Mouse (Mus musculus) erythroid progenitor cell, adult 5-6 weeks (primary cell): ENCODE results near the gene Serpinb2. TPM values are rescaled to one million over a fixed set of nuclear protein-coding genes. Genes with fewer than 3 reads are reported as not detected.

Experiments
- ATAC-seq: replicated peaks from 2 replicates; pipeline ENCODE4 v1.8.0; 2016; ENCODE audit warnings: moderate number of reproducible peaks, mild to moderate bottlenecking, moderate TSS enrichment, inconsistent platforms; ENCODE audit not compliant: poor library complexity, low FRiP score, severe bottlenecking
- total RNA-seq, 2 experiments: library from RNA; stranded (forward) in 1 of 2; stranded (reverse) in 1 of 2; fragments of 150-400 nt in 1 of 2; fragments of 186-747, 209-891 nt in 1 of 2; gene quantifications; 2 replicates each; pipeline versions ENCODE4 v1.2.3 to v1.2.4; 2015 to 2017; ENCODE audit warnings: low replicate concordance in 2 of 2

The Serpinb2 gene
- total RNA-seq (2015; ENCODE audit: low replicate concordance) (2.5 TPM in 1 of 2 replicates, not detected in the other), total RNA-seq (2017; ENCODE audit: low replicate concordance) (0.39 TPM in 1 of 2 replicates, not detected in the other)

GRCm38 (mm10) chr1:107511252-107511651, at the start of gene Serpinb2:
TSS of gene Serpinb2 (plus strand) at chr1:107511423.
- no peak for ATAC-seq

DNA sequence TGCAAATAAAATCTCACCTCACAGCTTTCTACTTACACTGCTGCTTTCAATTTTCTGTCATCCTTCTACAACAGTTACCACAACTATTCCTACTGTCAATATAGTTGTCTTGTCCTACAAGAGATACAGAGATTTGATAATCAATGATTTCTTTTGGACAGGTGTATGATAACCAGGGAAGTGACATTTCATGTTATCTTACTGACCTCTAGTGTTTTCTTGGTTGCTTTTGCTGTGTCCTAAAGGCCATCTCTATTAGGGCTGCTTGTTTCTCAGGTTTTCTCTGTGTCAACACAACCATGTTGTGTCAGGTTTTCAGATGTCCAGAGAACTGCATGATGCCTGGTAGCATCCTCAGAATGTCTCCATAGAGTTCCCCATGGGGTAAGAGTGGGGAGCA, 31.3 kb upstream of the Serpinb2 start:
- no peak for ATAC-seq

GRCm38 (mm10) chr1:107481452-107481851, 29.8 kb upstream of the Serpinb2 start:
- ATAC-seq: 0 out of 2 replicates have a peak, but pooled peaks have one; percentile 52

- no peak for ATAC-seq
Measured at GRCm38 (mm10) chr1:107489577-107489976, 21.6 kb upstream of the Serpinb2 start.

DNA sequence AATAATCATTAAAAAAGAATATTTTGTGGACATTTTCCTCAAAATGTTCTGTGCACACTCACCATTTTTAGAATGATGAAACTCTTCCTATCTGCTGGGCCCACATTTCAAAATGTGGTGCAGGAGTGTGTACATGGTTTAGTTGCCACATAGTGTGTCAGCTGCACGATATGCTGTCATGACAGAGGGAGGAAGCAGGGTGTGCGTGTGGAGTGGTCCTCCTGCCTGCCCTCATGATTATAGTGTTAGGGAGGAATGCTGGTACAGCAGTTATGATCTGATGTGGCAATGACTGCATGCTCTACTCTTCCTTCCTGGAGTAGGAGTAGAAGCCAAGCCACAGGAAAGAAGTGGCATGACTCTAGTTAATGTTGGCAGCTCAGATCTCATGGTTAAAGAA, 14.4 kb upstream of the Serpinb2 start:
- ATAC-seq: no peak

GRCm38 (mm10) chr1:107502025-107502424, 9.2 kb upstream of the Serpinb2 start:
- ATAC-seq: no peak

DNA sequence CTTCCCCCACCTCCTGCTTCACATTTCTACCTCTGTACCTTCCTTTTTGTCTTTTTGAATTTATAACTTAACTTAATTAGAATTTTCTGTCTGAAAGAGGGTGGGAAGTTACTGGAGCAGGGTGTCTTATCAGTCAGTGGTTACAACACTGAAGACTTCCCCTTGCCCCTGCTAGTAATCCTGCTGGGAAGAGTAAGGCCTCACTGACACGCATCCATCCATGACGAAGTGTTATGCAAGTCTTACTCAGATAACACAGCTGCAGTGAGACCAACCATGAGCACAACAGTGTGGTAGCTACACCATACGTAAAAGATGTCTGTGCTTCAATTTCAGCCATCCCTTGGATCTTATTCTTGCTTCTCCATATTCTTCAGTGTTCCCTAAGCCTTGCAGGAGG, 7.9 kb upstream of the Serpinb2 start:
- no peak for ATAC-seq

- ATAC-seq: no peak
Measured at GRCm38 (mm10) chr1:107505898-107506562, 5.2 kb upstream of the Serpinb2 start.

DNA sequence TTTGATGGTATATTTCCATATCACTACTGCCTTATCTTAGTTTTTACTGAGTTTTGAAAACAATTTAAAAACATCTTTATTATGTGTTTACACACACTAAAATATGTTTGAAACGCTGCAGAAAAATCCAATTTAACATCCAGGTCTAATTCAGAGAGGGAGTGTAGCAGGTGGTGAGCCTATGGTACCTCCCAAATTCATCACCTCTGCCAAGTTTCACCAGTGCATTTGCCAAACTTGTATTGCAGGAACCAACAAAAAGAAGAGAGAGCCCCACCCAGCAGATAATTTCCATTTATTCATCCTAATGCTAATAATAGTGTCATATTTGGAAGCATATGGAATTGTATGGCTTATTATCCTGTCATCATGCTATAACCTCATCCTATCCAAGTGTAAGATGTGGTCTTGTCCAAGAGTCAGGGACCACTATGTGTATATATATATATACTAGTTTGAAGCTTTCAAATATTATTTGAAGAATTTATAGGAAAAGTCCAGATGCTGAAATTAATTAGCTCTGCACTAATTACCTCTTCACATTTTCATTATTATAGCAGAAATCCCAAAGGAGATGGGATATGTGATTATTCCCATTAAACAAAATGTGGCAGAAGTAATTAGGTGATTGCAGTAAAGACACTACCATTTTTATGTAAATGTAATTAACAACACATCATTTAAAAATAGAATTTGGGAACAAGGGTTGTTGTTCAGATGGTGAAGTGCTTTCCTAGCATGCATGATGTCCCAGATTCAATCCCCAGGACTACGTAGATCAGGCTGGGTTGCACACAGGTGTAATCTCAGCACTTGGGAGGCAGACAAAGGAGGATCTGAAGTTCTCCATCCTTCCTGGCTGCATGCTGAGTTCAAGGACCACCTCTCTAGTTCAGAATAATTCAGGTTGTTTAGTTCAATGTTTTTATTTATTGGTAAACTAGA, 1.2 kb downstream of the Serpinb2 start:
- no peak for ATAC-seq

DNA sequence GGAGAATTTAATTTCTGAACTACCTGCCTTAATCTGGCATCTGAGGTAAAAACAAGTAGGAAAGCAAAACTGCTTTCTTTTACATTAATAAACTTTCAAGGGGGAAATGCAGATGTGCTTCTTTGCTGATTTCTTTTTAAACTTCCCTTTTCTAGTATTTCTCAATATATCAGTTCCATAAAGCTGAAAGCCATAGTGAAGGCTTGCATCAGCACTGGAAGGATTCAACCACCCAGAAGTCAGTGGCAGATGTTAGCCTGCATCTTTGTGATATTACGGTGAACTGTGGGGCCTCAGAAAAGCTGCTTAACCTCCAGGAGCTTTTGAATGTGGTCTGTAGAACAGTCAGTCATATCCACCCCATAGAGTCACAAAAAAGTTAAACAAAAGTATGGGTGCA, 2.3 kb downstream of the Serpinb2 start:
- no peak for ATAC-seq

DNA sequence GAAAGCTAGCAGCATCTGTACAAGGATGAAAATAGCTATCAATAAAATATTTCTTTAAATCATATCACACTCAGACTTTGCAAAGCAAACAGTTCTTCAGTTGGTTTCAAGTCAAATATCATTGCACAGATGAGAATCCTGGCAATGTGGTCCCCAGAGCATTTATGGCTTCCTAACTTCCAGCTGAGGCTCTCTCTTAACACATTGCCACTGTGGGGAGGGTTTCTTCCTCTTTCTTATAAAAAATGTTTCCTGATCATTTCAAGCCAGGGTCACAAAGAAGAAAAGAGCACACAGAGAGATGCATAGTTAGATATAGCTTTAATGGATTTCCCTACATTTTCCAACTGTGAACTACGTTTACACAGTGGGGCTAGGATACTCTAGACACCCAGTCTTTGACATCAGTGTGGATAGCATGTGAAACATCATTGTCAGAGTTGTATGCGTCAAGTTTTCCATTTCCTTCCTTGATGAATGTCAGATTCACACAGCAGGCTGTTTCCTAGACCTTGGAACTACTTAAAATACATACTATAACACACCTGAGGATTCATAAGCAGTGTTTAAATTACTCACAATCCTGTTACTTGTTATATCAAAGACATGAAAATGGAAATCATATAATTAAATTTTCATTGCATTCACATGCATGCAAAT, 4.7 kb downstream of the Serpinb2 start:
- ATAC-seq: no peak

GRCm38 (mm10) chr1:107525592-107525991, 14.4 kb downstream of the Serpinb2 start:
- ATAC-seq: no peak

GRCm38 (mm10) chr1:107528325-107529078, 17.3 kb downstream of the Serpinb2 start:
- no peak for ATAC-seq

DNA sequence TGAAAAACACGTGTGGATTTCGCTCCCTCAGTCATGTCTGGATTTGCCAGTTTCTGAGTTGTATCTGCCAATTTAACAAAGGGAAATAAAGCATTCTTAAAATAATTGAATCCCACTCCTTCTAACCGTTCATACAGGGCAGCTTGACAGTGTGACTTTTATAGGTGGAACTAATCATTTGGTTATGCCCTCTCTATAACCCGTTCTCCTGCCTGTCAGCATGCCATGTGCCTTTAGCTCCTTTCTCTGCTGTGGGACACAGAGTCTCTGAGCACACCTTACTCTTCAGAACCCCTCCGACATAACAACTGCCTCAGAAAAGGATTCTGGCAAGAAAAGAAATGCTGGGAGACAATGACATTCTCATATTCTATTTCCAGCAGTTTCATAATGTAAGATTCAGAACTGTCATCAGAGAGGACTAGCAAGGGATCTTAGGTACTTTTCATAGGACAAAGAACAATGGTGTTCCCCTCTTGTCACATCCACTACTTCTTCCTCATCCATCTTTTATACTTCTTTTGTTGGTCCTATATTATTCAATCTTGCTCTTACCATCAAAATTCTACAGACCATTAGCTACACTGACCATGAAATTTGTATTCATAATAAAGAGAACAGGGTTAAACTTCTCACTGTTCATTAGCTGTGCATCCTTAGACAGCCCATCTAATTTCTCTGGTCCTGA, 18.3 kb downstream of the Serpinb2 start:
- ATAC-seq: no peak

DNA sequence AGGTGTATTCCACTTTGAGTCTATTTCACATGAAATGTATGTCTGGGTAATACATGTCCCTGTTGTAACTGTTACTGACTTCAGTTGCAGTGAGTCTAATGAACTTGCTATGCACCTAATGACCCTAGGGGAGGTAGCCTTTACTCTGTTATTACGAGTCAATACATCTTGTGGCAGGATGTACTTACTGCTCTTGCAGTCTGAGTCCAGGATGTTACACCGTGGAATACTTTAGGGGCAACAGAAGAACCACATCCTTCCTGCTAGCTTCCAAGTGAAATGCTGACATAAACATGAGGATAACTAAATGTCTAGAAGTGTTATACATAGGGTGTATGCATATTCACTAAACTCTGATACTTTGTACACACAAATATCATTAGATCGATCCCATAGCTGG, 22.5 kb downstream of the Serpinb2 start:
- ATAC-seq: no peak

DNA sequence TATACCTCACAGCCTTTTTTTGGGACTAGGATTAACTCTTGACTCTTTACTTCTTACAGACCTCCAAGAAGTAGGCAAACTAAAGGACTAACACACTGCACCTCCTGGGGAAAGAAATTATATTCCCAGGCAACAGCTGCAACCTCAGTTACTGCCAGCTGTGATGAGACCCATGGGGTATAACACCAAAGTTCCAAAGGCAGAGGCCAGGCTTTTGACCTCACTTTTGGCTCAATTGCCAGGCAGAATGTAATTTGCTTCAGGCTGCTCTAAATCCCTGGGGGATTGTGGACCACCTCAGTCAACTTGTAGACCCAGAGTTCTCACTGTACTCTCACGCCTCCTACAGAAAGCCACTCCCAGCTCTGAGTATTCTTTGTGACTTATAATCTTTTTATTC, 26.2 kb downstream of the Serpinb2 start:
- ATAC-seq: no peak

DNA sequence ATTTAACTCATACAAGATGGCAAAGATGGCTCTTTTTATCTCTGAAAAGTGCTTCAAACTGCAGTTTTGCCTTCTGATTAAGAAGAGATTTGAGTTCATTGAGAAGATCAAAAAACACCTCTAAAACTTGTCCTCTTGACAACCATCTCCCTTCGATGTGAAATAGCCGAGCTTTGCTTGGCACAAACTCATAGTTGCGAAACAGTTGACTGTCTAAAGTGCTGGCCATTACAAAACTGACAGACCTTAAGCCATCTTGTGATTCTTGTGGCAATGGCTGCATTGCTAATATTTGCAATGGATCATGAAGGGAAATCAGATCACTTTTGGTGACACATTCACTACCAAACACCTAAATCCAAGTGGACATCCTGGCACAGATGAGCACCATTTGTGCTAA, 48.3 kb downstream of the Serpinb2 start:
- no peak for ATAC-seq

- ATAC-seq: no peak
Measured at GRCm38 (mm10) chr1:107562110-107562509, 50.9 kb downstream of the Serpinb2 start.

DNA sequence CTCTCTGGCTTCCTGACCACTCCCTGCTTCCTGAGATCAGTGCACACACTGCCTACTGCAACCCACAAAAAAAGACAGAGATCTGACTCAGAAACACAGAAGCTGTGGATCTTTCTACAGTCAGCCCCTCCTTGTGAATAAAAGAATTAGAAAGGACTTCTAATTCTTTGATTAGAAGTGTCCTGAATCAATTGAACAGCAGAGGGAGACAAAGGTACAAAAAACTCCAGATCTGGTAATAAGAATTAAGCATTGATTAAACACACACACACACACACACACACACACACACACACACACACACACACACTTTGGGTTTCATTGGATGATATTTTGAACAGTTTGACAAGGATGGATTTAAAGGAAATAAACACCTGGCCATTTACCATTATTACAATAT, 54.4 kb downstream of the Serpinb2 start:
- no peak for ATAC-seq
